Mouse (Mus musculus) ovary, adult 18-20 months (tissue): ENCODE data around the gene Alox5.
"Not testable (repeated sequence)": the region's sequence is repeated elsewhere in the genome, so short reads cannot be mapped to it uniquely, and the experiment has no call there.

ENCODE experiments used
- DNase-seq: peaks from one replicate; pipeline ENCODE4 v3.0.0; 2022; ENCODE audit warnings: low spot score, mixed read lengths

Gene Alox5

DNA sequence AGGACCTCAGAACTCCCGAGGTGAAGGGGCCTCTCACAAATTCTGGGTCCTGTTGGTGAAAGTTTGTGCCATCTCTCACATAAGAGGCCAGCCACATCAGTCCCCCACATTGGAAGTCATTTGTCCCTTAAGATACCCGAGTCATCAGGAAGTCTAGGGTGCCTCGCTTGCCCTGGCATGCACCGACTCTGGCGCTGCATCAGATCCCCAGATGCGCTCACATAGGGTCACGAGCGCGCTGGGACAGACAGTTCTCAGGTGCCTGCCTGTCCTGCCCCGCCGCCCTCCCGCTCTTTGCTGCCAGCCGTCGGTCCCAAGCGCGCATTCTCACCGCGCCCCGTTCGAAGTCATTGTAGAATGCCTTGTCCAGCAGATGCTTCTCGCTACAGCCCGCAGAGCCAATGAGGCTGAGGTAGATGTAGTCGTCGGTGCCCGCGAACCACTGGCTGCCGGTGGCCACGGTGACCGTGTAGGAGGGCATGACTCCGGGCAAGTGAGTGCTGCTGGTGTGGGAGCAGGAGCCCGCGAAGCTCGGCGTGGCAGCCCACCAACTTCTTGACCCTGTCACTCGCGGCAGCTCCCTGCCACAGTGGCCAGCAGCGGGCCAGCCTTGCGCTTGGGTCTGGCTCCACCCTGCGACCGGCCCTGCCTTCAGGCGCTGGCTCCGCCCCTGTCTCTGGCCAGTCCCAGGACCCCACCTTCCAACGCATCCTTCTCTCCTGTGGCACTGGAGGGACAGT is at the start of gene Alox5:
Gene Alox5 (minus strand): TSS at position 635 of the 740 bp plus-strand sequence.
- no peak for DNase-seq

DNA sequence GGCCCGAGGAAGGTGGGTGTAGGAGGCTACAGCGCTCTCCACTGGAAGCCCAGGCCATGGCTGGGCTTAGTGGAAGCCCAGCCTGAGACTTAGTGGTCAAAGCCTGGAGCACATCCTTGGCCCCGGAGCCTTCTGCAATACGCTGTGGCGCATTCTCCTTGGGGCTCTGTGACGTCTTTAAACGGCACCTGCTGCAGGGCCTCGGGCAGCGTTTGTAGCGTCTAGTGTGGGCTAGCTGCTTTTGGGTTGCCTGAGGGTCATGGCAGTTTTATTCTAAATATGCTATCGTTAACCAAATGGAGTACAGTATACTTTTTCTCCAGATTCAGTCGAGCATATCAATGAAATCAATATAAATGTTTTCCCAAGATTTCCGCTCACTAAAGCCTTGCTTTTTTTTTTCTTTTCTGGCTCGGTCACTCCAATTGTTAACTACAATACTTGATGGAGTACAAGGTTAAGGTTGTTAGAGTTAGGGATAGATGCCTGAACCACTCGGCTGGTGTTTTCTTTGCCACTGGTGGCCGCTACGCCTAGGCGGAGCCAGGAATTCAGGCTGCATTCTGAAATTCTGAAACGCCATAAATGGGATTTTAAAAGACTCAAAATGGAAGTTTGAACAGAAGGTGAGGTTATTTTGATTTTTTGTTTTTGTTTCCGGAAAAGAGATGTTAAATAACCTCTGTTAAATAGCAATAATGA is 45.5 kb upstream of the Alox5 start, which contains the start of gene Olfr212:
Gene Olfr212 (plus strand): TSS at position 215 of the 702 bp plus-strand sequence.
- not testable (repeated sequence) for DNase-seq

DNA sequence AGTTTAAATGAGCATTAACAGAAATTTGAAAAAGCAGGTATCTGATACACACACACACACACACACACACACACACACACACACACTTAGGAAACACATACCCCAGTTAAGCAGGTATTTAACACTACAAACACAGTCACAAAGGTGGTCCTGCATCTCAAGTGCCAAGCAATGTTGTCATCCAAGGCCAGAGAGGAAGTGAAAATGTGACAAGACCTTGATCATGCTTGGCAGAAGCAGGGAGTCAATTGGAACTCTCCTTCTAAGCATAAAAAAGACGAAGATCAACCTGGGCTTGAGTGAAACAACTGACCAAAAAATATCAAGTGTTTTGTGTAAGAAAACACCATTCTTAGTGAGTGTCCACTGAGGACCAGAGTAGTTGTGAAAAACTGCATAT is 35.0 kb upstream of the Alox5 start:
- DNase-seq = no peak

DNA sequence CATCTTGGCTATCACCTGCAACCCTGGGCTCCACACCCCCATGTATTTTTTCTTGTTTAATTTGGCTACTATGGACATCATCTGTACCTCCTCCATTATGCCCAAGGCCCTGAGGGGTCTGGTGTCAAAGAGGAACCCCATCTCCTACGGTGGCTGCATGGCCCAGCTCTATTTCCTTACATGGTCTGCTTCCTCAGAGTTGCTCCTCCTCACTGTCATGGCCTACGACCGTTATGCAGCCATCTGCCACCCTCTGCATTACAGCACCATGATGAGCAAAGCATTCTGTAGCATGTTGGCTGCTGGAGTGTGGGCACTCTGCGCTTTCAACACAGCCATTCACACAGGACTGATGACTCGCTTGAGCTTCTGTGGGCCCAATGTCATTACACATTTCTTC is 32.8 kb upstream of the Alox5 start:
- DNase-seq = no peak

DNA sequence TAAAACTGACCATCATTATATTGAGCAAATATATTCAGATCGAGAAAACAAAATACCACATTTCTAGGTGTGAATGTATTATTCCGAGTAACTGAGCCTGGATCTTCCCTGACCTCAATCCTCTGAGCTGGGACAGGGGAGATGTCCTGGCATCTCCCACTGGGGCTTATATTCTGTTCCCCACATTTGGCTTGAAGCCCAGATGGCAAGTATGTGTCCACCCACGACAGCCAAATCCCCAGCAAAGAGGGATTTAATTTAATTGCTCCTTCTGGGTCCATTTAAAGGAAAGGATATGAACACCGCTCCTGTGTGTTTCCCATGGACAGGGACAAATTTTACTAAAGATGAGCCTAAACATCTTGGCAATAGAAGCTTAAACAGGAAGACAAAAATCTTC is 27.8 kb upstream of the Alox5 start, which contains the start of gene Olfr211:
Gene Olfr211 (plus strand): TSS at position 301 of the 400 bp plus-strand sequence.
- DNase-seq = no peak

DNA sequence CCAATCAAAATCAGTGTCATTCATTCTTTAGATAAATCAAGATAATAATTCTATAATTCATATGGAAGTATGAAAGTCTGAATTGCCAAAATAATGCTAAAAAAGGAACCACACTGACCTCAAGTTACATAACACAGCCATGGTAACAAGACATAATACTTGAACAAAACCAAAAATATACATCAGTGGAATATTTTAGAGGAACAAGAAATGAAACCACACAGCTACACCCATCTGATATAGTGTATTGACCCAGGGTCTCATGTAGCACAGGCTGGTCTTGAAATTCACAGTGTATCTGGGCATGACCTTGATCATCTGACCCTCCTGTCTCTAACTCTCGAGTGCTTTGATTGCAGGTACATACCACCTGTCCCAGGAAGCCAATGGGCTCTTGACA is 25.9 kb upstream of the Alox5 start:
- no peak for DNase-seq

DNA sequence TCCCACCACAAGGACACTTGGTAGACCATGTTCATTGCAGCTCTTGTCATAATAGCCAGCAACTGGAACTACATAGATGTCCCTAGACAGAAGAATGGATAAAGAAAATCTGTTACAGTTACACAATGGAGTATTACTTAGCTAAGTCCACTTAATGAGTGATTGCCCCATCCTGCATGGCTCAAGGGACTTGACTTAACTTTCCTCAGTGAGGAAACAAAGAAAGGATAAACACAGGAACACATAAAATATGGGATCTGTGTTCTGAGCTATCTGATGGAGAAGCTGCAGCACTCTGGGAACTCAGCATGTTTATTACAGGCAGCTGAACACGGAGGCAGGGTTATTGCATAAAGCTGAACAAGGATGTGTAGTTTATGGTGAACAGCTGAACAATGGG is 24.1 kb upstream of the Alox5 start:
- no peak for DNase-seq

DNA sequence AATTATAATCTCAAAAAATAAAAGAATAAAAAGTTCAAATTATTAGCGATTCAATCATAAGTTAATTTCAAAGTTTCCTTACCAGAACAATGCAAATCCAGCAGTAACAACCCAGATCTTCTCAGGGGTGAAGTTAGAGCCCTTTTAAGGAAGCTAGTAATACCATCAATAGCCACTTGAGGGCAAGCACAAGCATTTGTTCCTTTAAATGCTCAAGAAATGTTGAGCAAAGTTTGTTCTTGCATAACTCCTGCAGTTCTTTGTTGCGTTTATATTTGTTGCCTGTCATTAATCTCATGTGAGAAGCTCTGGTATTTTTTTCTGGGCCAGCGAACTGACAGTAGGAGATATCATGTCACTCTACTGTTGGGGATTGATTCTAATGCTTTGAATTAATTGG is 7.1 kb upstream of the Alox5 start:
- DNase-seq = no peak

DNA sequence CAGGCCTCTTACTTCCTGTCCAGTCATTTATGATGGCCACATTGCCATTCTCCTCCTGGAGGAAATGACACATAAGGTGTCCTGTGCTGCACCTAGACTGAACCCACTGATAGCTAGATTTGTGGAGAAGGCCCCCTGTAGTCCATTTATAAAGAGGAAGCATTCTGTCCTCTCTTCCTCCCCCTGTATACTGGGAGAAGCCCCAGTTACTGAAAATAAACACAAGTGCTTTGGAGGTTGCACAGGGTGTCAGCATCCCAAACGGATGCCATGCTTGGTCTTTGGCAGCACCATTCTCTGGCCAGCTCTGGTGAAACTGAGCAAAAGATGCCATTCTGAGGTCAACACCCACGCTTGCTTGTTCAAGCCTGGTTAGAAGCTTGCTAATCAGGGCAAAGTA is 1.7 kb downstream of the Alox5 start:
- DNase-seq = no peak

DNA sequence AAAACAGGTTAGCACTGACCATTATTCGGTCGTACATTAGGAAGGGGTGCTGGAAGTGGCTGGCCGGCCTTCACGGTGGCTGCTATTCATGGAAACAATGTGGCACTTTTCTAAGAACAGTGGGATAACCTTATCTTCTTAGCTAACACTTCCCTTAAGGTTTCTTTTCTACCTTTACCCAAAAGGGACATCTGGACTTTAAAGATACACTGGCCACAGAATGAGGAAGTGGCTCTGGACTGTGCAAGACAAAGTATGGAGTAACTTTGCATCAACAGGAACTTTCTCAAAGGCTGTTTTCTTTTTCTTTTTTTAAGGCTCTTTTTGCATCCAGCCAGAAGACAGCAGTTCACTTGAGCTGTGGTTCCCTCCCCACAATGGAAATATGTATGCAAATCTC is 2.2 kb downstream of the Alox5 start:
- DNase-seq = no peak

DNA sequence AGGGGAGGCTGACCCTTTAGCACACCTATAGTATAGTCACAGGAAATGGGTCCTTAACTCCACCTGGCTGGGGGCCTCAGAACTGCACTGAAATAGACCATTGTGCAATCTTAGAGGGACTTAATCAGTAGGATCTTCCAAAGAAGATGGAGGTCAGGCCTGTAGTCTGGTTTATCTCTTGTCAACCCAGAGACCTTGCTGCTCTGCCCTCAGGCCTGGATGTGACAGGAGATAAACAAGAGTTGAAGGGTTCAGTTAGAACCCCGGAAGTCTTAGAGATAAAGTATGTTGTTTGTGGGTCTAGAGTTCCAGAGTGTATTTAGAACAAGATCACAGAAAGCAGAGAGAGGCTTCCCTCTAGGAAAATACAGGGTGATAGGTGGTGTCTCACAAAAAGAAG is 4.5 kb downstream of the Alox5 start:
- DNase-seq = no peak

DNA sequence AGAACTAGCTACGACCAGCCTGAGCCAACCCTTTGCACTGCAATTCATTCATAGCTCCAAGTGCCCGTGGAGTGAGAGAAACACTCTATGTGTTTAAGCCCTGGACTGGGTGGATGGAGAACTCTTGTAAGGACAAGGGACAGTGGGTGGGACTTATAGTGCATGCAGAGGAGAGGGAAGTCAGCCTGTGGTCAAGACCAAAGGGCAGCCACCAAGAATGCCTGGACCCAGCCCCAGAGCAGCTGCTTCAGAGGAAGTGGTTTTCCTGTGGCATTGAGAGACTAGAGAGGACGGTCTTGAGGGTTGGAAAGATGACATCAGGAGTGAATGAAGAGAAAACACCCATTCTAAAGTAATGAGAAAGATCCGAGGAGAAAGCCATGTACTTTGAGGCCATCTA is 5.2 kb downstream of the Alox5 start:
- DNase-seq = no peak

DNA sequence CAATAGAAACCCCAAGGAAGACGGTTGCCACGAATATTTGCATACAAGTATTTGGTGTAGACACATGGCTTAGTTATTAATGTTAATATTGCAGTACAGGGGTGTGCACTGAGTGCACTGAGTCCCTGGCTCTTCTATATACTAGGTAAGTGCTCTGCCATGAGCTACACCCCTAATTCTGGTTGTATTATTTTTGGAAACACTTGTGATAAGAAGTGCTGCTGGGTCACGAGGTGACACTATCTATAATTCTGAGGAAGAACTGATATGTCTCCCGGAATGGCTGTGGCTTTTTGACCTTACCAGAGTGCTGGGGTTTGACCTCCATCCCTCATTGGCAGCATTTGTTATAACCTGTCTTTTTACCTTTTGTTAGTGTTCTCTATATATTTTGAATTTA is 20.1 kb downstream of the Alox5 start:
- no peak for DNase-seq

DNA sequence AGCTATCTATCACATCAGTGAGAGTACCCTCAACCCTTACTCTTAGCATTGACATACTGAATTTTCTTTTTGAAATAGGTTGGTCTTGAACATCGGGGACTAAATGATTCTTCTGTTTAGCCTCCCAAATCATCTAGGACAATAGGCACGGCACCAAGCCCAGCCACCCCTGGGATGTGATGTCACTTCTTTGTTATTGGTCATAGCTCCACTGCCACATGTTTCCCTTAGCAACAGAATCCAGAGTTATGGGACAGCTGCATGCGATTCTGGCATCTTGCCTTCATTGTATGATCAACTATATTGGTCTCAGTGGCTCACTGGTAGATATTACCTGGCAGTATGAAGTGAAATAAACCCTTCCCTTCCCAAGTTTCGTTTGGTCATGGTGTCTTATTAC is 20.5 kb downstream of the Alox5 start:
- DNase-seq = no peak

DNA sequence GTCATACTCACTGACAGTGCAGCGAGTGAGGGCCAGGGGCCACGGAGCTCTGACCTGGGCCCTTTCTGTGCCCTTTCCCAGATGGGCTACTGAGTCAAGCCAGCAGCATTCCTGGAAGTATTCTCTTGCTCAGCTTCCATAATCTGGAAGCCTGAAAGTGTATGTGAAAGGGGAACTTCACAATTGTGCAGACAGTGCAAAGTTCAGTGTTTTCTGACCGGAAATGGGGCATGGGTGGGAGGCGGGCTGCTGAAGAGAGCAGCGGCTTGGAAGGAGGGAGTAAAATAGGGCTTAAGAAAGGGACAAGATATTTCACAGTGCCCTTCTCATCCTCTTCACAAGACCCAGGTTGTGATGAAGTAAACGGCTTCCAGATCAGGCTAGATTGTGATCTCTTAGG is 21.4 kb downstream of the Alox5 start:
- no peak for DNase-seq

DNA sequence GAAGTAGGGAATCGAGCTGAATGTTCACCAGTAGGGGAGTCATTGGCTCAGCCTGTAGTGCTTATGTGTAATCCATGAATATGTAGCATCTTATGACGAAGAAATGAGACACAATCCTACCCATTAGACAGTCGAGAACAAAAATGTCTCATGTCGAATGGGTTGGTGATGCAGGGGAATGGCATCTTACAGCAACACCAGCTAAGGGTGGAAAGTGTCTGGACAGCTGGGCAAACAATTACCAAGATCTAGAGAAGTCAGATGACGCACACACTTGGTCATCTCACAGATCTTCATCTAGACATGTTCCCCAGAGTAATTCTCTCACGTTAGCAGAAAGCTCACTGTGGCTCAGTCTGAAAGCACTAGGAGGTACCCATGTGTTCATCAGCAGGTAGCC is 22.1 kb downstream of the Alox5 start:
- no peak for DNase-seq

DNA sequence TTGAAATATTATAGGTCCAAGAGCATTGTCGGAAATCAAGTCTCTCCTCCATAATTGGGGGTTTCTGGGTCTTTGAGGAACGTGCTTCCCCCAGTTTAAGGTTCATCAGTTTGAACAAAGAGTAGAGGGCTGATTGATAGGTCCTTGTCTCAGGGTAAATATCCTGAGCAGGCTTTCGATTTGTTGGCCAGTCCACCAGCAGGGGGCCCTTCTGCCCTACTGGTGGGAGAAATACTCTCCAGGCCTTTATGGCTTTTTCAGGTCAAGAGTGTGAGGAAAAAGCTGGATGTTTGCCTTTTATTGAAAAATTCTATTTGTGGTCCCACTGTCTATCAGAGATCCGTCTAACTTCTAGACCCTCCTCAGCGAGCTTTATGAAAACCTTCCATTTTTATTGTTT is 32.7 kb downstream of the Alox5 start:
- no peak for DNase-seq

DNA sequence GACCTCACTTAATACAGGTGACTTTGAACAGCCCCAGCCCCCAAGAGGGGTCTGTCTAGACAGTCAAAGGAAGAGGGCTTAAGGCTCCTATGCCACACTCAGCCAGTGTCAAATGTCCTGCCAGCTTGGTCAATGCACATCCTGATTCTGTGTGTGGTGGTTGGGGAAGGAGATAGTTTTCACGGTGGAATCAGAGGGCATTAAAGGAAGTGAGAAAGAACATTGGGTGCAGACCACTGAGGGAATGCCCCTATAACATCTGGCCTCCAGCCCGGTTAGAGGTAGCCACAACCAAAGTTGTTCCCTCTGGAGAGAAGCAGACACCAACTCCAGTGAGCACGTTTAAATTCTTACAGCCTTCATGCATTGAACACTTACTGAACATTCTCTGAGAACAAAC is 33.4 kb downstream of the Alox5 start:
- no peak for DNase-seq

DNA sequence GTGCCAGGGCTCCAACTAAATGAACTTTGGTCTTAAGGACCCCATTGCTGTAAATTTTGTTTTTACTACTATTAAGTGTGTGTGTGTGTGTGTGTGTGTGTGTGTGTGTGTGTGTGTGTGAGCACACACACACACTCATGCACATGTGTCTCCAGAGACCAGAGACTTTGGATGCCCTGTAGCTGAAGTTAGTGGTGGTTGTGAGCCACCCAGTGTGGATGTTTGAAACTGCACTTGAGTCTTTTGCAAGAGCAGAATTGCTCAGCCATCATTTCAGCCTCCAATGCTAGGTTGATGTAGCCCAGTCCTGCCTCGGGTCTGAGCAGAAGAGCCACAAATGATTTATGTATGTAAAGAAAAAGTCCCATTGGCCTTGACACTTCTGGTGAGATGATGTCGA is 37.3 kb downstream of the Alox5 start:
- no peak for DNase-seq

DNA sequence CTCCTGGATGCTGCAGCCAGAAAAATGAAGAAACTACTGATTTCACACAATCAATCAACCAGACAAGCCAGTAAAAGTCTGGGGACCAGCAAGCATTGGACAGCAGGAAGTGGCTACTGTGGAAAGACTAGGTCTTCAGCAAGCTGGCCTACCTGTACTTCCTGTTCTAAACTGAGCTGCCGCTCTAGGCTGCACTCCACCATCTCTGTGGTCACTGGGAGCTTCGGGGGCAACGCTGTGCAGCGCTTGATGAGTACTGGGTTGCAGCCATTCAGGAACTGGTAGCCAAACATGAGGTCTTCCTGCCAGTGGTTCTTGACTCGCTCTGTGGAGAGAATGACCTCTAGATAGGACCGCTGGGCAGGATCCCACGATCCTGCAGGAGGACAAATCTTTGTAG is 38.0 kb downstream of the Alox5 start:
- DNase-seq = no peak

DNA sequence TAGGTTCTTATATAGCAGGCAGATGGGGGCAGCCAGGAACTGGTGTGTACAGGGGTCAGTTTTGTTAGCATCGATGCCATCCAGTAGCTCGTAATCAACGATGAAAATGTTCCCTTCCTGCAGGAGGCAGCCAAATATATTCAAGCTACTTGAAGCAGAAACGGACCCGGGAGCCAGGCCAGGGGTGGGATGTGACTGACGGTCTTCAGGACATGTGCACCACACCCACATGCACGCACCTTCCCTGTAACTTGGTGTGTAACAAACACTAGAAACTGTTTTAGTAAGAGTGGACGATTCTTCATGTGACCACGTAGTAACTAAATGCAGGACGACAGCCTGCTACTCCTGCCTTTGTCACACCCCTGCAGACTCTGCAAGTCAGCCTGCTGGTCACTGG is 40.7 kb downstream of the Alox5 start:
- DNase-seq = no peak

DNA sequence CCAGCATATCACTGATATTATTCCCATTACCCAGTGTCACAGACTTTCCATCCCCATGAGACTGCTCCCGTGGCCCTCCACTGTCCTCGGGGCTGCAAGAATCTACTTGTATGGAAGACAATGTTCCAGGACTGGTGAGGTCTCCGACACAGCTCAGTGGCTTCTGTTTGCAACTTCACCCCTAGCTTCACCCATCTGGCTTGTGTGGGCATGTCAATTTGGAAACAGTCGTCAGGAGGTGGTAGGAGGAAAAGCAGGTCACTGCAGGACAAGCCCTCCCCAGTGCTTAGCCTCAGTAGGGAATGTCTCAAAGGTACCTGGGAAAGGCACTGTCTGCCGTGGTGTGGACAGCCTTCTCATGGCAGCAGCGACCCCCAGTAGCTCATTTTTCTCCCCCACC is 41.3 kb downstream of the Alox5 start:
- no peak for DNase-seq

DNA sequence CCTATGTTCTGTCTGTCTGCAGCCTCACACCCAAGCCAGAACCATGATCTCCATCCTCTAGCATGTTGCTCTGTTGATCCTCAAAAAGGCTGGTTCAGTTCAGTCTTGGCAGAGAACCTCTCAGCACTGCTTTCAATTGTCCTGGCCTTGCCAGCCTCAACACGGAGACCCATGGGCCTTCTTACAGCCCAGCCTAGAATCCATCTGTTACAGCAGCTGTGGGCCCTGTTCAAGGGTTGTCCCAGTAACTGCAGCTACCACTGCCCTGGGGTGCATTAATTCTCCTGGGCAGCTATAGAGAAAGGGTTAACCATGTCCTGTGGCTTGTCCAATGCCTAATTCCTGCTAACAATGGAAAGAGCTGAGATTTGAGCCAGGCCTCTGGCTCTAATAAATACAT is 42.5 kb downstream of the Alox5 start:
- DNase-seq = no peak
